Mouse (Mus musculus) neutrophil, adult 5-6 weeks (primary cell): ENCODE results near the gene Rtp4. TPM values are rescaled to one million over a fixed set of nuclear protein-coding genes. Genes with fewer than 3 reads are reported as not detected.

Experiments
- ATAC-seq: fragments of 151-379, 151-347 bp; 2 replicates; pipeline ENCODE4 v1.8.0; 2017; ENCODE audit warnings: mild to moderate bottlenecking, moderate TSS enrichment; ENCODE audit not compliant: insufficient number of reproducible peaks, poor library complexity, low FRiP score, severe bottlenecking; ENCODE audit errors: extremely low read depth
- total RNA-seq: library from RNA; stranded (forward); fragments of 200-1000 nt; gene quantifications from 2 replicates; pipeline ENCODE4 v1.2.3, GENCODE M21; 2017

Gene Rtp4
- 123 and 158 TPM in 2 replicates for total RNA-seq

DNA sequence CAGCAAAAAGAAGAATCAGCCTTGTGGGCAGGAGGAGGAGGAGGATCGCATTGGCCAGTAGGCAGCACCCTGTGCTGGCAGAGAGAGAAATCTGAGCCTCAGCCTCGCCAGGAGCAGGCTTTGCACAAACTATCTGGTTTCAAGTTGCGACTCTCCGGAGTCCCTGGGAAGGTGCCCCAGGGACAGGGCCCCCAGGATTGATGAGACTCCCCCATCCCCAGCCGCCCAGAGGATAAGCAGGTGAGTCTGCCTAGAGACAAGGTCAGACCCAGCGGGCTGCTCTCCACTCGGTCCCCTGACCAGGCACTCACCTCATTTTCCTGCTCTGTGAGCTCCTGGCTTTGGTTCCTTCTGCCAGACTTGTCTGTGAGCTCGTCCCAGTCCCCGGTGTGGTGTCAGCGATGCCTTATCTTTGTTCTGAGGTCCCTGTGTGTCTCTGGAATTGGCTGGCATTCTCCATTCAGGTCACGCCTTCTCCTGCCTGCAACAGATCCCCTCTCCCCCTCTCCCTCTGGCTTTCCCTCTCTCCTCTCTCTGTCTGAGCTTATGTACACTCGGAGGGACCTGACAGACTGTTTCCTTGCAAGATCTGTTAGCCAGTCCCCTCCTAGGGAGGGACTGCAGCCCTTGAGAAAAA lies at the start of gene Rtp4, which contains the start of gene Masp1:
Rtp4 (plus strand) TSS at position 57 of the 637 bp plus-strand sequence.
Masp1 (minus strand) TSS at position 581 of the 637 bp plus-strand sequence.
- ATAC-seq, result no peak

GRCm38 (mm10) chr16:23471551-23471950 lies 48.5 kb upstream of the Rtp4 start:
- no peak for ATAC-seq

GRCm38 (mm10) chr16:23472046-23472445 lies 48.0 kb upstream of the Rtp4 start:
- ATAC-seq, result no peak

GRCm38 (mm10) chr16:23475651-23476050 lies 44.4 kb upstream of the Rtp4 start:
- no peak for ATAC-seq

DNA sequence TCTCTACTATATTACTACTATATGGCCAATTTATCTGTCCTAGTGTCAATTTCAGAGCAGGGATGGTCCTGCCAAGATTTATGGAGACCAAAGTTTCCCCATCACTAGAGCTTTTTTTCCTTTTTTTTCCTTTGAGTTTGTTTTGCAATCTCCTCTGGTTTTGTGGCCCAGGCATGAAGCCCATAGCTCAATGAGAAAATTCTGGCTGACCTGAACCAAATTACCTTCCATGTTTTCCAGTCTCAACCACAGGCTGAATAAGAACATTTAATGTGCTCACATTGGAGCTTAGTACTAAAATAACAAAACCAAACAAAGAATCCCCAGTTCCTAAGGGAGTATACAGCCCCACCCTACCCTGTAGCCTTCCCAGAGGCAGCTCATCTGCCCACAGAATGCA lies 43.5 kb upstream of the Rtp4 start:
- ATAC-seq, result no peak

DNA sequence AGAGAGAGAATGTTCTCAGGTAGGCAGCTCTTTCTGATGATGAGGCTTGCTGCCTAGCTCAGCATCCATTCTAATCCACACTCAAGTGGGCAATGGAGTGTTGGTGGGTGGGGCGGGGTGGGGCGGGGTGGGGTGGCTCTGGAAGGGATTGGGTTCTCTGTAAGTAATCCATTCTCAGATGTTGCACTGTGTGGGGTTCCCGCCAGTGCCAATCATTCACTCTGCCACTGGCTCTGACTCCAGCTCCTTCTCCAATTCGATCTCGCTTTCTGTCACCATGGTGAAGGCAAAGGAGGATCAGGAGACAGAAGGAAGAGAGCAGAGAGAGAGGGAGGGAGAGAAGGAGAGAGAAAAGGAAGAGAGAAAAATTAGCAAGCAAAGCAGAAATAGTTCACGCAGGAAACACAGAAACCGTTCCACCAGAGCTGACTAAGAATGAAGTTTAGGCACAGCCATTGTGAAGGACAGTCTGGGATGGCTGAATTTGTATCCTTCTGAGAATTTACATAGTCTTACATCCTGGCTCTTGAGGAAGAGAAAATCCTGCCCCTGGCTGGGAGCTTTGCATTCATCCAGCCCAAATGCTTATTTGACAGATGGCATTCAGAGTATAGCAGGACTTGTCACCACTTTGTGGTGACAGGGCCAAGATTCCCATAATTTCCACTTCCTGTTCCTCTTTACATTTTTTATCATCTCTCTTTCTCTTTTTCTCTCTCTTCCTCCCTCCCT lies 40.1 kb upstream of the Rtp4 start:
- no peak for ATAC-seq

GRCm38 (mm10) chr16:23482218-23482617 lies 37.9 kb upstream of the Rtp4 start:
- ATAC-seq, result no peak

DNA sequence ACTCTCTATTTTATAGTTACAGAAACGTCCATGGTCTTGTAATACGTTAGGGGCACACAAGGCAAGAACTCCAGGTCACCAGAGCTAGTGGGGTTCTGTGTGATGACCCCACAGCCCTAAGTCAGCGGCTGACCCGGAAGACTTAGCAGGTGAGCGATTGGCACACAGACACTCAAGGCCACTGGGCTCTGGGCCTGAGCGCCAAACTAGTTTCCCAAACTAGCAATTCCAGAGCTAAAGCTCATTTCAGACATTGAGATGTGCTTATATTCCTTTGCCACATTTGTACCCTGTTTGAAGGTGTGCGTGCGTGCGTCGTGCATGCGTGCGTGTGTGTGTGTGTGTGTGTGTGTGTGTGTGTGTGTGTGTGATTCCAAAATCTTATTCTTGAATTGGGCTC lies 37.2 kb upstream of the Rtp4 start:
- no peak for ATAC-seq

DNA sequence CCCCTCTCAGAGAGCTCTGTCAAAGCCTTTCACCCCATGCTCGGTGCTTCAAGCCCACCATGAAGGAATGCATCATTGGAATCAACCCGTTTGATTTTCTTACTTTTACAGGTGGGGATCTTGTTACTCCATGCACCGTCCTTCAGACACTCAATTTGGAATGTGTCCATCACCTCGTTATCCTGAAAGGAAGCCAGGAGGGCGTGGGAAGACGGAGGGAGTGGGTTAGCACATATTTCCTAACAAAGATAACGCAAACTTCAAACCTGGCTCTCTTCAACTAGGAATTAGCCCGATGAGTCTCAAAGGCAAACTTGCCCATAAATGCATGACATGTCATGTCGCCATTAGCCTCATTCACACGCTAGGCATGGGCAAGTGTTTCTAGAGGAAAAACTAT lies 36.8 kb upstream of the Rtp4 start:
- no peak for ATAC-seq

DNA sequence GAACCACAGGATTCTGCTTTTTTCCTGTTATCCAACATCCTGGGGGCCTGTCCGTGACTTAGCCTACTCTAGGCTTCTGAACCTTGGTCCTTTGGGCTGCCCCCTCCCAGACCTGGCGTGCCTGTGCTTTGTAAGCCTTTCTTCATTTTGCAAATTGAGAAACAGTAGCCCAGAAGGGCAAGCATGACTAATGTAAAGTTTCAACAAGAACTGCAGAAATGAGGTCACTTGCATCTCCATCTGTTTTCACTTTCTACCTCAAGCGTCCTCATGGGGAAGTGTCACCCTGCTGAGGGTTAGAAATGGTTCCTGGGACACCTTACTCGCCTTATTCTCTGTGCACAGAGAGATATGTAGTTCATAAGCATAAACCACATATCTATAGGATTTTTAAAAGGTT lies 27.3 kb upstream of the Rtp4 start:
- no peak for ATAC-seq

- no peak for ATAC-seq
These were observed 23.7 kb upstream of the Rtp4 start for GRCm38 (mm10) chr16:23496245-23496924.

GRCm38 (mm10) chr16:23497440-23497839 lies 22.7 kb upstream of the Rtp4 start:
- ATAC-seq, result no peak

- ATAC-seq, result no peak
These were observed 22.2 kb upstream of the Rtp4 start for GRCm38 (mm10) chr16:23497881-23498280.

GRCm38 (mm10) chr16:23498691-23499131 lies 21.4 kb upstream of the Rtp4 start:
- ATAC-seq, result no peak

DNA sequence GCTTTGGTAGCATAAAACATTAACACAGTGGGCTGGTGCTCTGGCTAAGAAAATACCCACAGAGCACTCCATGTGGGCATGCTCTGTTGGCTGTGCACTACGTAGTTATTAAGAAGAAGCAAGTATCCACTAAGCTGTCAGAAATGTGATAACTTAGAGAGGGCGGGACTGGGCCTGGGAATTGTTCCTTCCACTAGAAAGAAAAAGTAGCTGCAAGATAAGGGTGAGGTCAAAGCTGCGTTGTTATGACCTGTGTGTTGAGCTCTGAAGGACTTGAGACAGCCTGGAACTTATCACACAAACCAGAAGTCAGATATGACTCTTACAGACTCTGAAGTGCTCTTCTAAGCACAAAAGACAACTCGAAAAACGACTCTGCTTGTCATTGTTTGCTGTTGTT lies 19.5 kb upstream of the Rtp4 start:
- no peak for ATAC-seq

GRCm38 (mm10) chr16:23501288-23501687 lies 18.8 kb upstream of the Rtp4 start:
- no peak for ATAC-seq

- ATAC-seq, result no peak
These were observed 17.6 kb upstream of the Rtp4 start for GRCm38 (mm10) chr16:23502478-23502877.

- ATAC-seq, result no peak
These were observed 16.7 kb upstream of the Rtp4 start for GRCm38 (mm10) chr16:23503351-23503750.

DNA sequence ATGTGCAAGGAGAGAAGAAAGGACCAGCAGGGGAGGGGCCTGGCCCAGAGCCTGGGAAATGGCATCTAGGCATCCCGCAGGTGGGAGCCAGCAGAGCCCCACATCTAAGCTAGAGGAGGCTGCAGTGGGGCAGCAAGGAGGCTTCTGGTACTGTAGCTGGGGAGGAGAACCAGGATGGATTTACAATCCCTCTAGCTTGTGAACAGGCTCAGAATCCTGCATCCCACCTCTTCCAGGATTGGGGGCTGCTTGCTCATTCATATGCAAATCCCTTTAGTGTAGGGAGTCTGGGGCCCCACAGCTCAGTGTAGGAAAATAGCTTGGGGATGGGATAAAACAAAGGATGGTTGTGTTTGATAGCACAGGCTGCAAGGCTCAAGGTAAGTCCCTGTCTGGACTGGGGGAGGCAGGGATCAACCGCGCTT lies 15.8 kb upstream of the Rtp4 start:
- no peak for ATAC-seq
